Mouse (Mus musculus) MN1 (cell line): Measurements from ENCODE around the gene Ism2.
"Not testable (repeated sequence)": the region's sequence is repeated elsewhere in the genome, so short reads cannot be mapped to it uniquely, and the experiment has no call there.

Source experiments
- DNase-seq: peaks from one replicate; pipeline ENCODE4 v3.0.0-alpha.2; 2016; ENCODE audit warnings: low spot score

Ism2 gene

DNA sequence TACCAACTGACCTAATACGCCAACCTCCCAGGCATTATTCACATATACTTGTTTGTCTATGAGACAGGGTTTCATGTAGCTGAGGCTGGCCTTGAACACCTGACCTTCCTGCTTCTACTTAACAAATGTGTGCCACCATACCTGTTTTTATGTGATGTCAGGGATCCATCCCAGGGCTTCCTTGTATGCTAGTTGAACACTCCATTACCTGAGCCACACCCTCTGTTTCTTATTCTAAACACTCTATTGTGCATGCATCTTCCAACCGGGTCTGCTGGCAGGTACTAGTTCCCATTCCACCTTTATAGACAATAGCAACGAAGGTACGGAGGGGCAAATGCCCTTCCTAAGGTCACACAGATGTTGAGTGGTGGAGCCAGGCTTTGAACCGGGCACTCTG, 10.4 kb downstream of the Ism2 start:
- no peak for DNase-seq

DNA sequence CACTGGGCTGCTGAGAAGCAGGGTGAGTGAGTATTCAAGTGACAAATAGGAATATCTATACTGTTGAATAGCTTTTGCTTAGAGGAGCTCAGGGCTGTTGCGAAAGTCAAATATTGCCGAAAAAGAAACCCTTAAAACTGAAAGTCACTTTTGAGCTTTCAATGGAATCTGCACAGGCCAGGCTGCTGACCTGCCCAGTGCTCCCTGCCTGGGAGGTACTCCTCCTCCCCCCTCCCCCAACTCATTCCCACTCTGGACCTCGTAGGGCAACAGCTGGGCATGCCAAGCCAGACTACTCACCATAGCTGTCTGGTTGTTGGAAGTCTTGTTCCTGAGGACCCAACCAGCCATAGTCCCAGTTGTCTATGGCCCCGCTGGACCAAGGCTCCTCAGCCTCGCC, 14.8 kb downstream of the Ism2 start:
- no peak for DNase-seq

DNA sequence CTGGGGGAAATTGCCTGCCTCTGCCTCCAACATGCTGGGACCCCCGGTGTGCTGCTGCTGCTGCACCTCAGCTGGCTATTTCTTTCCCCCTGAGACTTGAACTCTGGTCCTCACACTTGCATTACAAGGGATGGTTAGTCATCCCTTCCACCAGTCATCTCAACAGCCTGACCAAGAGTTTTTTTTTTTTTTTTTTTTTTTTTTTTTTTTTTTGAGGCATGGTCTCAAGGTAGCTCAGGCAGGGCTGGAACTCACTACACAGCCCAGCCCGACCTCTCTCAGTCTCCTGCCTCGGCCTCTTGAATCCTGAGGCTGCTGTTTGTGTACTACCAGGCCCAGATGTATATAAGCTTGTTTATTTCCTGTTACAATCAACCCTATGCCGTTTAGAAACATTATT, 15.2 kb downstream of the Ism2 start:
- DNase-seq, result no peak

DNA sequence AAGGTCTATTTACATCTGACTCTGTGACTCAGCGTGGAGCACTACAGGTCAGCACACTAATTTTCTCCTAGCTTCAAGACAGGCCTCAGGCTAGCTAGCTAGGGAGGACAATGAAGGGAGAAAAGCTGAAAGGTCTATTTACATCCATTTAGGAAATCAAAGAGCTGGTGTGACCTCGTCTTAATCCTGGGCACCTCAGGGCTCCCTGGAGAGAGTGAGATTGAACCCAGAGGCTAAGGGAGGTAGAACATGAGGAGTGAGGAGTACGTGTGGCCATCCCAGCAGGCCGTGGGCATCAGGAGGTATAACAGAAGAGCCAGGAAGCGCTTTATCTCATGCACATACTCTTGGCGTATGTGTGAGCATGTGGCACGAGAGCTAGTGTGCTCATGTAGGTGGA, 15.8 kb downstream of the Ism2 start:
- DNase-seq, result no peak

DNA sequence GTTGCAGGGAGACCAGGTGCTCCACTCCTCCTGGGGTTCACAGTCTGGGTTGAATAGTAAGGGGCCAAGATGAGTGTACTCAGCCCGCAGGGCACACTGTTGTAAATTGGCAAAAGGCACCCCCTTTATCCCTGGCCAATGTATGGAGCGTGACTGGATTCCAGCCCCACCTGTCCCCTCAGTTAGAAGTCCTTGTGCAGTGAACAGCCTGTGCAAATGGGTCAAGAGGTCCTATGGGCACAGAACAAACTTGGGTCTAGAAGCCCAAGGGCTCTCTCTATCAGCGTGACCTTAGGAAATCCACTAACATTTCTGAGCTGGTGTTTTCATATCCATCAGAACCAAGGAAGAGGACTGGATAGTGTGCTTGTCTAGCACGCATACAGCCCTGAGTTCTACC, 16.8 kb downstream of the Ism2 start:
- no peak for DNase-seq

DNA sequence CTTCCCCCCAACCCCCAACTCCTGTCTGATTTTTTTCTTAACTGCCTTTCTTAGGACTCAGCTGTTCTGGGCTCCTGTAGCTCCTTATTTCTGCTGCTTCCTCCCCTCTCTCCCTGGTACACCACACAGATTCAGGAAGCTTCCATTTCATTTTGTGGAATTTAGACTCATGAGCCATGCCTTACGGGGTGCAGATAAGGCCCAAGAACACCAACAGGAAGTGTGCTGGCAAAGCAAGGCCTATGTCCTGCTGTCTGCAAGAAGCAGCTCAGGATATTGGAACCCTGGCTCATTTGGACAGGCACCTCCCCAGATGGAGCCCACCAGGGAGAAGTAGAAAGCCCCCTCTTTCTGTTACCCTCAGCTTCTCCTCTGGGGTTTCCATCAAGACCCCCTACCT, 17.7 kb downstream of the Ism2 start:
- DNase-seq, result no peak

DNA sequence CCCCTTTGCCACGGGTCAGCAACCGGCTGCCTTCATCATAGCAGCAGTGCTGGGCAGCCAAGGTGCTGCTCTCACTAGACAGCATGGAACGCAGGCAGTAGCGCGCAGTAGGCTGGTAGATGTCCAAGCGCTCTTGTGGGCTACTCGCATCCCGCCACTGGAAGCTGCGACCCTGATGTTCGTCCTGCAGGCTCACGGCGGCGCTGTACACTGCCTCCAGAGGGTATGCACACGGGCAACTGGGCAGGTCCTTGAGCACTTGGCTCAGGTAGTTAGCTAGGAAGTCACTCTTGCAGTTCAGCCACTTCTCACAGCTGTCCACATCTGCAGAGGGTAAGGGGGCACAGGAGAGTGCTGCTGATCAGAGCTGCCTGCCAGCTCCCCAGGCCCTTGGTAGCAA, 19.6 kb downstream of the Ism2 start:
- DNase-seq, result no peak

DNA sequence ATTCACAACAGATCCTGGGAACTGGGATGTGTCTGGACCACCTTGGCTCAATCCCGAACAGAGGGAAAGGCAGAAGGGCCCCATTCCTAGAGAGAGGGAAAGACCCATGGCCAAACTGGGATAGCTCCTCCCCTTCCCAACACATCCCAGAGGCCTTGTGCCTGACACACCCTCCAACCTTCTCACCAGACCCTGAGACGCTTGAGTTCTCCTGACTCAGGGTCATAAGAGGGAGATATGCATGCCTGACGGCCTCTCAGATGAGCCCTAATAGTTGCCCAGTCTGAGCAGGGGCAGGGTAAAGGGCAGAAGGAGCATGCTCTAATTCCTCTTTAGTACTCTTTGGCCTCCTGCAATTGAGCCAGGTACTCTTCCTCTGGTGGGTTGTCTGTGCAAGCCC, 20.2 kb downstream of the Ism2 start:
- DNase-seq, result no peak

DNA sequence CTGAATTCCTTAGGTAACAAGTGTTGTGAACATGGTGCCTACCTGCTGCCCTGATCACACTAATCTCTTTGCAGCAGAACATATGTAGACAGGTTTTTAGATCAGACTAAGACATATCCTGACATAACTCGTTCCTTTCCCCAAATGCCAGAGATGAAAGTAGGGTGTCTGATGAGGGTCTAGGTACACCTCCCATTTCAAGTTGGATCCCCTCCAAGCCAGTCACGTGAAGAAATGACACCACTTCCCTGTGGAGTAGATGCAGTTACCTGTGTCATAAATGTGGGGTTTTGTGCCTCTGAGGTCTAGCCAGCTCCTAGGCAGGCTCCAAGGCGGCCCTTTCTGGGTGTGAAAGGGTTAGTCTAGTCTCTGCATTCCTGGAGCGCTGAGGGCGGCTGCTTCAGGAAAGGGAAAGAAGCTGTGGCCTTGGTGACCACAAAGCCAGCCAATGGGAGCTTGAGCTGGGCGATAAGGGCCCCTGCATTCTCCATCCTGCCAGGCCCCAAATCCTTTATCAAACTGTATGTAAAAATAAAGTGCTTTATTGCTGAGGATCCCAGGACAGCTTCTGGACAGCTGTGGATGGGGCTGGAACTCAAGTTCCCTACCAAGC, 21.3 kb downstream of the Ism2 start:
- DNase-seq, result no peak

DNA sequence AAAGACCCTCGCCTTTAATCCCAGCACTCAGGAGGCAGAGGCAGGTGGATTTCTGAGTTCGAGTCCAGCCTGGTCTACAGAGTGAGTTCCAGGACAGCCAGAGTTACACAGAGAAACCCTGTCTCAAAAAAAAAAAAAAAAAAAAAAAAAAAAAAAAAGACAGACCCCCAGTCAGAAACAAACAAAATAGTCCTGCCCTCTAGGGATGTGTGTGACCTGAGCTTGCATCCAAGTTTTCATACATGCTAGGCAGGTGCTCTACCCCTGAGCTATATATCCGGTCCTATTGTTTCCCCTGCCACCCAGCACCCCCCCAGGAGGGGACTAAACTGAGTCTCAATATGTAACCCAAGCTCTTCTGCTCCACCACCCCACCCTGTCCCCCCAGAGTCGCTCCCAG, 22.3 kb downstream of the Ism2 start:
- DNase-seq, result not testable (repeated sequence)

DNA sequence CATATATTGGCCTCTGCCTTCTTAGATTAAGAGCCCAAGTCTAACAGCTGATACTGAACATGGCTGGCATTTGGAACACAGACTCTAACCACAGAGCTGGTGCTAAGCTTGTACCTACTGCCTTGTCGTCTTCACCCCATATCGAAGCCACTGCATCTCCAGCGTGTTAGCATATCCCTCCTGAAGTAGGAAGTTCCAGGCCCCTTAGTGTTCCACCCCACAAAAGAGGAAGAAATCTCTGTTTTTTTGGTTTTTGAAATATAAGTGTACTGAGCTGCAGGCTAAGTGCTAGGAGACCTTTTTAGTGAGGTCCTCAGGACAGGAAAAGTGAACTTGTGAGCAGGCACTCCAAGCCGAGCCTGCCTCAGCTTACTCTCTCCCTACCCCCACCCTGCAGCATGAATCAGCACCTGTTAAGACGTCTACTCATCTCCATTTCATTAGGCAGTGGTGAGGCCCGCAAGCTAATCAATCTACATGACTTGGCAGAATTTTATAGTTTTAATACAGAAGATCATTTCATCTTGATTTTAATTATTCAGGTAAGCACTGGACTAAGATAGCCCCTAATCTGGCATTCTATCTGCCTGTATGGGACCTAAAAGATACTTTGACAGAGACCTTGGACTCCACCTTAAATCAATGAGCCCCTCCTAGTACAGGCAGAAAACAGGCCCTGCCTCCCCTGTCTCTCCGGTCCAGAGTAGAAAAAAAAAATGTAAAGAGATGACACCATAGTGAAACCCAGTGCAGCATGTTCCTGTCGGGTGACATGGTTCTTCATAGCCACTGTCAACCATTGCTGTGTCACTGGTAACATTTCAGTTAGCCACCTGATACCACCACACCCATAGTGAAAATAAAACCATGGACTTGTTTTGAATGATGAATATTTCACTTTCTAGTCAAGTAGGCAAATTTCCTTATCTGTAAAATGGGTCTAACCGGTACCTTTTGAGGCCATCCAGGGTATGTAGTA, 24.4 kb downstream of the Ism2 start:
- DNase-seq, result no peak

DNA sequence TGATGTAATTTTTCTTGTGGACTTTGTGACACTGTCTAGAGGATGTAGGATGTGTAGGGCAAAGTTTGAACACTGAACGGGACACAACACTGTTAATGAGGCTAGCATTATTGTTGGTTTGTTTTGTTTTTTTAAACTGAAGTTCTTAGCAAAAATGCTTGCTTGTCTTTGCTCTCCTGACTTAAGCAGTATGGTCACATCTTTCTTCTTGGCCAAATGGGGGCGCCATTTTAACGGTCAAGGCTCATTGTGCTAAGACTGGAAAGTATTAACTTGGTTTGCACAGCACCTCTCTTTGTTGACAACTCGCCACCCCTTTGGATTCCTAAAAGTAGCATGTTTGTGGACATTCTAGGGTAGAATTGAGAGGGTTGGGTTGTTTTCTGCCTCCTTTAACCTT, 31.8 kb downstream of the Ism2 start:
- peak; percentile 11 for DNase-seq

DNA sequence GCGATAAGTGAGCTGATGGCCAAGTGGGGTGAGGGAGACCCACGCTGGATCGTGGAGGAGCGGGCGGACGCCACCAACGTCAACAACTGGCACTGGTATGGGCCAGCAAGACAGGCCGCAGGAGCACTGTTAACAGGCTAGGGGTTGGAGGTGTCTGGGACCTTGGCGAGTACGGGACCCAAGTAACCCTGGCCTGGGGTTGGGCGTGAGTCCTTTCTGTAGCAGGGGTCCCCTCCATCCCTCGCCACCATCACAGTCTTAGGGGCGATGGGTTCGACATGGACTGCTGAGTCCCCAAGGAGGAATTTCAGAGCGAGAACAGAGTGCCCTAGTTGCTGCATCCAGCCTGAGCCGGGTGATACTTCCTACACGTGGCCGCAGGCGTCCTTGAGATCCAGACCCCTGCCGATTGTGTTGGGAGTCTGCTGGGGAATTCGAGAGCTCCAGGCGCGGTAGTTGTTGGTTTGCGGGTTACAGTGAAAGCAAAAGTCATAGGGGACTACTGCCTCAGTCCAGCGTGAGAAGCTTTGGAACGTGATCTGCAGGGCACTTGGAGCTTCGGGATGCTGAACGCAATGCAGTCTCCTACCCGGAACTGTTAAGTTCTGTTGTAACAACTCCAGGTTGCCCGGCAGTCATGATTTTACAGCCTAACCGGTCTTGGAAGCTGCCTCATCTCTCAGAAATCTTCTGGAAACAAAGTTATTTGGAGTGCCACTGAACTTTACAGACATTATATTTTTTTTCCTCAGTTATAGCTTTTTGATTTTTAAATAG, 32.5 kb downstream of the Ism2 start:
- peak; percentile 34 for DNase-seq

DNA sequence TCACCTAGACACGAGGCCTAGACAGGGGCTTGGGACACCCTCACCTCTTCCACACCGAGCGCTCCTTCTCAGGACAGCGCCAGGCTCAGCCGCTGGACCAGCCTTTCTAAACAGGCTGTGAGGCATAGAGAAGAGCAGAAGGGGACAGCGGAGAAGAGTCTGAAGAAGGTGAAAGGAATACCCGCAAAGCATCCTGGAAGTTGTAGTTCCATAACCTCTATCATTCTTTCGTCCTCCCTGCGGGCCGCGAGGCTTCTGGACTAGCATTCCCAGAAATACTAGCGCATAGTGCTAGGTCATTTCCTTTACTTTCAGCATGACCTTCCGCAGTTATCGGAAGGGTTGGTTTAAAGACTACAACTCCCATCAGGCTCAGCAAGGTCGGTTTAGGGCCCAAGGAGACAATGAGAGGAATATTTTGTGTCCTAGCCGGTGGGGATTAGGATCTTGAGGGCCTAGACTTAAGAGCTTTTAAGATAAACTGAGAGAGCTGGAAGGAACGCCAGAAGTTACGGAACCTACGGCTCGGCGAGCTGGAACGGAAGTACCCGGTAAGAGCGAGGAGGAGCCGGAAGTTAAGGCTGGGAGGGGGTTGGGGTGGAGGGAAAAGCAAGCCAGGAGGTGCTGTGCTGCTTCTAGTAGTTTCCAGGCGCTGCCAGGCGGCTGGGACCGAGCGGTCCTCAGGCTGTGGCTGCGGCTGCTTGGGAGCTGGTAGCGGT, 33.2 kb downstream of the Ism2 start, which contains the start of the genes Vipas39 and Ahsa1:
Gene Vipas39, minus strand, starts transcription at position 149 of the 719 bp plus-strand sequence.
Gene Ahsa1, plus strand, starts transcription at position 372 of the 719 bp plus-strand sequence.
- peak; percentile 93 for DNase-seq

DNA sequence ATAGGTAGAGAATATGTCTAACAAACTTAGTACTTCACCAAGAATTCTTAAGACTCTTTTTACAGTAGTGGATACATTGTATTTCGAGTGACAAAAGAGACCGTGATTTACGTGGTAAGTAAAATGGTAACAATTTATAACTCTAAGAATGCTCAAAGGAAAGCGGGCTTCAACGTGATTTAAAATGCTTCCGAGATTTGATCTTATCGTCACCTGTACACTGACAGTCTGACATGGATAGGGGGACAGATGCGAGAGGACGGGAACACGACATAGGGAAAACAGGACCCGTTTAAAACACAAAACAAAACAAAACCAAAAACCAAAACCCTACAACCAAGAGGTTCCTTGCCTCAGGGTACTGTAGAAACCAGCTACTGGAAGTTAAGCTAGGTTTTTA, 34.1 kb downstream of the Ism2 start:
- DNase-seq, result peak; percentile 27

DNA sequence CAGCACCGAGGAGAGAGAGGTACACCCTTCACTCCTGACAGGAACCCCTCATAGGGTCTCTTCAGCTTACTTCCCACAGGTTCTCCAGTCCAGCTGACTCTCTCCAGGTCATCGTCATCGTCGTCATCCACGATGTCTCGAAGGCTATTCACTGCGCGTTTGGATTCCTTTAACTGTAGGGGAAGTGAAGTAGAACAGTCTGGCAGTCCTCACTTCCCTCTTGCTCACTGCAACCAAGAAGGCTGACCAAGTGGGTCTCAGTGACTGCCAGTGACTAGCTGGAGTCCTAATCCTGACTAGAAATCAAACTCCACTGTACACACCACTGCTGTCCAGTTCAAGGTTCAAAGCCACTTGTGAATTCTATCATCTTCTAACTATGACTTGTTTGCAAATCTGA, 38.9 kb downstream of the Ism2 start:
- DNase-seq, result no peak

DNA sequence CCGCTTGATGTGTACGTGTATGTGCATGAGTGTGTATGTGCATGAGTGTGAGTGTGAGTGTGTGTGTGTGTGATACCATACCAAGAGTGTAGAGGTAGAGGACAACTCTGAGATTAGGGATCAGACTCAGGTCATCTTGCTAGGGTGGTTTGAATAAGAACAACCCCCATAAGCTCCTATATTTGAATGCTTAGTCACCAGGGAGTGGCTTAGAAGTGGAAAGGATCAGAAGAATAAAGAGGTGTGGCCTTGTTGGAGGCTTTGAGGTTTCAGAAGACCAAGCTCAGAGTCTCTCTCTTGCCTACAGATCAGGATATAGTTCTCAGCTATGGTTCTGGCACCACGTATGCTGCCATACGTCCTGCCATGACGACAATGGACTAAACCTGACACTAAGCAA, 42.9 kb downstream of the Ism2 start:
- DNase-seq, result no peak

DNA sequence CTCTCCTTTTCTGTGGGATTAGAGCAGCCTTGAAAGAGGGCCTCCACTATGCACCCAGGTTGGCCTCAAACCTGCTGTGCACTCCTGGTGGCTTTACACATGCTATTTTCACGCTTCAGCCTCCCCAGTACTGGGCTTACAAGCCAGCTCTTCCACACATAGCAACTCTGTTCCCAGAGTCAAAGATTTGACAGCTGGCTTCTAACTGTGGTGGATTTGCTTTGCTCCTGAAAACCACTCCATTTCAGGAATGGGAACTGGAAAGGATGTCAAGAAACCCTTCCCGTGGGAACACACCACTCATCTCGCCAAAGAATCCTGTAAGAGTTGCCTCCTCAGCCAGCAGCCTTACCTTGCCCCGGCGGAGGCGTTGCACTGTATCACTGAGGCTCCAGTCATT, 45.6 kb downstream of the Ism2 start:
- no peak for DNase-seq

DNA sequence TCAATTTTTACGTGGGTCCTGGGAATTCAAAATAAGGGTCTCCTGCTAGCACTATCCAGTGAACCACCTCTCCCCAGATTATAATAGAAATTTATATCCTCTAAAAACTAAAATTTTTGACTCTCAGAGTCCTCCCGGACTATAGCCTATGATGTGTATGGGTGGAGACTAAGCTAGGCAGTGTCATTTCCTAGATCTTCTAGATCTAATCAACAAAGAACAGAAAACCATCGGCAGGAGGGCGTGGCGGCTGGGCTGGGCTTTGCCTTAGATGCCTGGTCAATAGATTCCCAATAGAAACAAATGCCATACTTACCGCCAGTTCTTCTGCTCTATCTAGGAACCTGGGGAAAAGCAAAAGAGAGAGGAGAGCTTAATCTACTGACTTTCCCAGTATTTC, 49.3 kb downstream of the Ism2 start:
- DNase-seq, result no peak

DNA sequence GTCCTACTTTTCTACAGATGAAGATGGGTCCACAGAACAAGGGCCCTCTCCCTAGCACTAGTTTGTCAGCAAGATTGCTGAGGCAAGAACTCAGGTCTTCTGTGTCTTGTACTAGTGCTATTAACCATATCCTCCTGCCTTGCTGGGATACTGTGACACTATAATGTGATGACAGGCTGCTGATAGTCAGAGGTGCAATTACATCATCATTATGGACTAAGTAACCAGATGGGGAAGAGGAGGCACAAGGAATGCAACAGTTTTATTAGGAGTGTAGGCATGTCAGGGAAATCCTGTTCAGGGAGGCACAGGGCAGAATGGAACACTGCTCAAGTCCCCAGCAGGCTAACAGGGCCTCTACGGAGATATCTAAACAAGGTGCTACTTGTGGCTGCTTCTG, 60.9 kb downstream of the Ism2 start, which contains the start of gene Noxred1:
Gene Noxred1, minus strand, starts transcription at position 101 of the 400 bp plus-strand sequence.
- DNase-seq, result no peak

DNA sequence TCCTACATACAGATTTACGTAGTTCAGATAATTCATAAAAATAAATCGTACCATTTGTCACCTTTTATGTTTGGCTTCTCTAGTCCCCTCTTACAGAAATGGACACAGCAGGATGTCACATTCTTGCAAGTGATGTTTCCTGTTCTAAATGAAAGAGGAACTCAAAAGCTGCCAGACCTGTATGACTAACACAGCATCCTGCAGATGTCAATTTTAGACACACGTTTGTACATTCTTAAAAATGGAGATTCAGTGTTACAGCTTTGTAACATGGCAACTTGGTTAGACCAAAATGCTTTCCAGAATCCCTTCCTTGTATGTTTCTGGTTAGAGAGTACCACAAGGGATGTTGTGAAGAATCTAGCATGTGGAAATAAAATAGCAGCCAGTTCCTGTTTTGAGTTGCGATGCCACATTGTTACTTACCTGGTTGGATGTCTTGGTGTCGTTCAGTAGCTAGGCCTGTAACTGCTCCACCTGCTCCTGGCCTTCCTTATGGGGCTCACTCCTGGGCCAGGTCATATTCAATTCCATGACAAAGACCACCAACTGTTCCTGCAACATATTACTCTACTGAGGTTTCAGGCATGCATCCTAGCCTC, 62.5 kb downstream of the Ism2 start:
- no peak for DNase-seq
